Mouse (Mus musculus) stomach, adult 2 months (tissue): ENCODE measurements around the gene Irak1bp1. TPM values are rescaled to one million over a fixed set of nuclear protein-coding genes. Genes with fewer than 3 reads are reported as not detected.

ENCODE experiments used
- polyA plus RNA-seq: library from polyadenylated mRNA; depleted of rRNA; stranded (reverse); fragments of >200 nt; gene quantifications from 2 replicates; pipeline ENCODE4 v1.2.3, GENCODE M21; 2012; rRNA removed

The Irak1bp1 gene
- 4.2 and 8.1 TPM in 2 replicates for polyA plus RNA-seq

DNA sequence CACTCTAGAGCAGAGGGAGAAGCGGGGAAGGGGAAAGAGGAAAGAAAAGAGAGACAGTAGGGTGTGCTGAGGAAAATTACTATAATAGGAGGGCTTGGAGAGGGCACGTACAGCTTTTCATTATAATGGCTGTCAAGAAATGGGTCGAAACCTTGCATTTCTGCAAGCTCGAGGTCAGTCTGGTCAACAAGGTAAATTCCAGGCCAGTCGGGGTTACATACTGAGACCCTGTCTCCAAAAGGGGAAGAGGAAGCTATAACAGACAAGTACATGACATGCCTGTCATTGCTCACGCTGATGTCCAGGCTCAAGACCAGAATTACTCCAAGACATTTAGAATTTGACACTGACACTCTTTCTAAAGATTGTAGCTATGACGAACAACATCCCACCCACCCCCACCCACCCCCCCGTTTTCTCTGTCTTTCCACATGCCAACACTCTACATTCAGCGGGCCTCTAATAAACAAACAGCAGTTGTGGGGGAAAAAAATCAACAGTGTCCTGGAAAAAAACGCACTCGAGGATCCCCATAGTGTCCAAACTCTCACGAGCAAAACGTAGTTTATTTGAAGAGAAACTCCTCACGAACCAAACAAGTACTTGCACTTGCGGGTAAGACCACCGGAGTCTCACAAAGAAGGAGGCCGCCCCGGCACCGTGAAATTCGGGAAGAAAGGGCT, at the start of gene Irak1bp1:
Gene Irak1bp1, plus strand, starts transcription at position 534 of the 683 bp plus-strand sequence.

Other genes starting within 250 kb of the Irak1bp1 start
- 0.52 and 0.56 TPM in 2 replicates for gene Phip, start 146.0 kb downstream of the Irak1bp1 start, polyA plus RNA-seq